Comparison of ENCODE assay signal across 8 mouse cellular contexts in genomic region chr12:56345367-56346089, GRCm38 (mm10). TPM values are rescaled to one million over a fixed set of nuclear protein-coding genes. Genes with fewer than 3 reads are reported as not detected.
DNase-seq lines count a peak whose midpoint lies in the region; ATAC-seq and TF ChIP-seq lines count a peak whose summit lies in the region.

Gene Mbip, minus strand, starts transcription at chr12:56345894.

- H3K27ac ChIP-seq in embryonic facial prominence, embryonic 14.5 days (replicated peaks; ENCODE audit: low read depth, low read length) = no peak within 1 kb of the TSS; the same call in 1 of the 2 replicates
- H3K27ac ChIP-seq in heart, adult 2 months = peak within 1 kb of the TSS; percentile 63
- H3K27ac ChIP-seq in limb, embryonic 13.5 days = peak within 1 kb of the TSS; percentile 39; the same call in 1 of the 2 replicates
- peak within 1 kb of the TSS; percentile 56 for H3K27ac ChIP-seq in midbrain, embryonic 16.5 days (ENCODE audit: low read length)

- peak within 1 kb of the TSS; percentile 63 for H3K4me2 ChIP-seq in embryonic facial prominence, embryonic 14.5 days (ENCODE audit: low read depth, low read length)
- peak within 1 kb of the TSS; percentile 67 for H3K4me2 ChIP-seq in limb, embryonic 13.5 days (replicated peaks)
- peak within 1 kb of the TSS; percentile 59 for H3K4me2 ChIP-seq in midbrain, embryonic 16.5 days (ENCODE audit: low read length)

- no peaks in the 10 kb centered on the region for H3K36me3 ChIP-seq in embryonic facial prominence, embryonic 14.5 days (ENCODE audit: control insufficient read depth, insufficient read depth, low read length)
- no peaks in the 10 kb centered on the region; the same call in 1 of the 2 replicates for H3K36me3 ChIP-seq in heart, adult 2 months (ENCODE audit: control insufficient read depth, insufficient read depth, low read length)
- H3K36me3 ChIP-seq in limb, embryonic 13.5 days = no peaks in the 10 kb centered on the region
- H3K36me3 ChIP-seq in midbrain, embryonic 16.5 days (ENCODE audit: control insufficient read depth, insufficient read depth, low read length) = no peaks in the 10 kb centered on the region

- H3K79me2 ChIP-seq in heart, adult 2 months (replicated peaks; ENCODE audit: control insufficient read depth, insufficient read depth, low read length) = 0 out of 2 replicates have a peak, but pooled peaks cover 2% of the 10 kb centered on the region

- H3K27me3 ChIP-seq in embryonic facial prominence, embryonic 14.5 days (replicated peaks; ENCODE audit: control insufficient read depth, insufficient read depth, low read length) = no peaks in the 10 kb centered on the region
- no peaks in the 10 kb centered on the region for H3K27me3 ChIP-seq in heart, adult 2 months (ENCODE audit: control insufficient read depth, insufficient read depth, low read length)
- no peaks in the 10 kb centered on the region for H3K27me3 ChIP-seq in limb, embryonic 13.5 days
- no peaks in the 10 kb centered on the region for H3K27me3 ChIP-seq in midbrain, embryonic 16.5 days (ENCODE audit: control insufficient read depth, insufficient read depth, low read depth, low read length)

- peak; percentile 50; the same call in 1 of the 2 replicates for TF ChIP-seq EP300 in heart, adult 2 months (IDR thresholded peaks at IDR 0.05; ENCODE audit: insufficient read depth, low read depth, low read length)

- peak; percentile 99 for DNase-seq in 3T3-L1 (ENCODE audit: low read depth, low spot score)
- peak; percentile 89 to 96 for DNase-seq in adrenal gland, postnatal 4 days (ENCODE audit: low spot score in 2 of 2)
- DNase-seq in embryonic facial prominence, embryonic 14.5 days (ENCODE audit: low spot score) = peak; percentile 98
- peak; percentile 94 to 97 for DNase-seq in heart, adult 2 months
- peak; percentile 96 to 99 for DNase-seq in kidney, adult 8-10 months
- peak; percentile 96 to 97 for DNase-seq in spleen, postnatal 10 days (ENCODE audit: low spot score in 2 of 2)

- H3K4me1 ChIP-seq in embryonic facial prominence, embryonic 14.5 days (ENCODE audit: control insufficient read depth, insufficient read depth, low read length) = peaks cover 7% of the 10 kb centered on the region; the same call in 1 of the 2 replicates
- no peaks in the 10 kb centered on the region; the same call in 1 of the 2 replicates for H3K4me1 ChIP-seq in heart, adult 2 months (ENCODE audit: control insufficient read depth, insufficient read depth, low read length)
- peaks cover 4% of the 10 kb centered on the region; the same call in 1 of the 2 replicates for H3K4me1 ChIP-seq in limb, embryonic 13.5 days
- peaks cover 7% of the 10 kb centered on the region for H3K4me1 ChIP-seq in midbrain, embryonic 16.5 days (ENCODE audit: control insufficient read depth, insufficient read depth, low read length)

- peak; percentile 69 for TF ChIP-seq POLR2A in heart, adult 2 months (IDR thresholded peaks at IDR 0.05; ENCODE audit: insufficient read depth, low read depth, low read length)

- ATAC-seq in embryonic facial prominence, embryonic 14.5 days (ENCODE audit: low read depth) = peak; percentile 100
- ATAC-seq in limb, embryonic 13.5 days (ENCODE audit: low FRiP score, low read depth) = peak; percentile 100
- peak; percentile 100 for ATAC-seq in midbrain, embryonic 16.5 days

- intact Hi-C loops in heart, adult 2 months (cut with DNase I) = no loop called here

- no peak for TF ChIP-seq CTCF in heart, adult 2 months (IDR thresholded peaks at IDR 0.05)

- H3K9me3 ChIP-seq in embryonic facial prominence, embryonic 14.5 days (ENCODE audit: control insufficient read depth, low read length) = no peaks in the 10 kb centered on the region
- no peaks in the 10 kb centered on the region for H3K9me3 ChIP-seq in limb, embryonic 13.5 days
- no peaks in the 10 kb centered on the region for H3K9me3 ChIP-seq in midbrain, embryonic 16.5 days (replicated peaks; ENCODE audit: control insufficient read depth, low read length, poor library complexity, severe bottlenecking)

- WGBS in embryonic facial prominence, embryonic 14.5 days = 1% methylated on average over 37 of the region's 37 CpGs
- WGBS in heart, adult 2 months = under 1% methylated on average over 37 of the region's 37 CpGs
- under 1% methylated on average over 35 of the region's 37 CpGs for WGBS in limb, embryonic 13.5 days
- WGBS in midbrain, embryonic 16.5 days = 0% methylated on average over 37 of the region's 37 CpGs

- H3K9ac ChIP-seq in embryonic facial prominence, embryonic 14.5 days (ENCODE audit: low read depth, low read length) = peak within 1 kb of the TSS; percentile 80
- peak within 1 kb of the TSS; percentile 91 for H3K9ac ChIP-seq in heart, adult 2 months (ENCODE audit: low read depth, low read length)
- peak within 1 kb of the TSS; percentile 90 for H3K9ac ChIP-seq in limb, embryonic 13.5 days
- peak within 1 kb of the TSS; percentile 96 for H3K9ac ChIP-seq in midbrain, embryonic 16.5 days (ENCODE audit: low read depth, low read length)

- peak within 1 kb of the TSS; percentile 79 for H3K4me3 ChIP-seq in embryonic facial prominence, embryonic 14.5 days (ENCODE audit: low read depth, low read length)
- peak within 1 kb of the TSS; percentile 79 for H3K4me3 ChIP-seq in heart, adult 2 months
- H3K4me3 ChIP-seq in limb, embryonic 13.5 days = peak within 1 kb of the TSS; percentile 91
- H3K4me3 ChIP-seq in midbrain, embryonic 16.5 days (ENCODE audit: low read depth, low read length) = peak within 1 kb of the TSS; percentile 96

RNA-seq across cellular contexts. Expression of gene Mbip, which starts in this region (rescaled TPM):
- total RNA-seq in adrenal gland, postnatal 4 days (2021) = 10 to 100 TPM; 25.6 to 29.2 TPM
- polyA plus RNA-seq in embryonic facial prominence, embryonic 14.5 days (2014; fragmentation: Nextera tagmentation; extraction: Ambion mirVana) = 27.2 and 31.4 TPM in 2 replicates
- 1 to 10 TPM; 5.0 to 7.7 TPM for total RNA-seq in heart, adult 2 months (2021)
- 4.9 and 9.8 TPM in 2 replicates for polyA plus RNA-seq in heart, adult 2 months (2012; rRNA removed)
- 48.8 and 52.0 TPM in 2 replicates for polyA plus RNA-seq in limb, embryonic 13.5 days (2015; fragmentation: Nextera tagmentation; extraction: Ambion mirVana)
- 42.6 and 49.1 TPM in 2 replicates for polyA plus RNA-seq in midbrain, embryonic 16.5 days (2015; fragmentation: Nextera tagmentation; extraction: Ambion mirVana)
